Mouse (Mus musculus) naive thymus-derived CD4-positive, alpha-beta T cell, adult 2 months (primary cell): ENCODE measurements at regions not wholly inside any gene's neighbourhood (a gene's known extent, or its start where the extent isn't known, plus 50 kb on each side); places are given as distances from the start of the nearest gene placed in this dataset.
A peak's percentile ranks its signal among the peaks of the same experiment; 100 is the strongest.

Experiments used
- DNase-seq: peaks from one replicate; pipeline ENCODE4 v3.0.0-alpha.2; 2011; ENCODE audit warnings: low read depth

DNA sequence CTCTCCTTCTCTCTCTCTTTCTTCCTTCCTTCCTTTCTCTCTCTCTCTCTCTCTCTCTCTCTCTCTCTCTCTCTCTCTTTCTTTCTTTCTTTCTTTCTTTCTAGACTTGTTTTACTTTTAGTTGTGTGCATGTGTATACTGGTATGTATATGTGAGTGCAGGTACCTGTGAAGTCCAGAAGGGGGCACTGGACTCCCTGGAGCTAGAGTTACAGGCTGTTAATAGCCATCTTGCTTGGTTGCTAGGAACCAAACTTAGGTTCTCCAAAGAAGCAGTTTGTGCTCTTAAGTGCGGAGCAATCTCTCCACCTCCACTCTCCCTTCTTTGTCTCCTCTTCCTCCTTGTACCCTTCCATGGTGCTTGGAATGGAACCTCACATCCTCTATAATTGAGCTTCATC, 77.2 kb downstream of the Gm10604 start:
- DNase-seq: no peak

DNA sequence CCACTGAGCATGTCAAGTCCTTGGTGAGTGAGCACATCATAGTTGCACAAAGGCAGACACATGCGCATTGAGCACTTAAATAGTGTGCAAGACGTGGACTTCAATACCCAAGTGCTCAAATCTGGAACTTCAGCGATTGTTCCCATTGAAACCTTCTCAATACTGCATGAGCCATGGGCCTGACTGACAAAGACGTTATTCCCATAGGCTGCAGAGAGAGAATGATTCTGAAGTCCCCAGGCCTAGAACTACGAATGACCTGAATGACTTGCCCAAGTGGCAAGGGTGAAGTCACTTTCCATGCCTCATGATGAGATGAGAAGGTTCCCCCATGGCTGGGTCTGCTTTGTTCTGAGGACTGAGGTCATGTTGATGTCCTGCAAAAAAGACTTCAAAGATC, 77.7 kb downstream of the Gm10604 start:
- no peak for DNase-seq

GRCm38 (mm10) chr4:11899979-11900624, 81.0 kb downstream of the Gm10604 start:
- DNase-seq: peak; percentile 67

- no peak for DNase-seq
These were observed 83.8 kb downstream of the Gm10604 start for GRCm38 (mm10) chr4:11897231-11897630.

DNA sequence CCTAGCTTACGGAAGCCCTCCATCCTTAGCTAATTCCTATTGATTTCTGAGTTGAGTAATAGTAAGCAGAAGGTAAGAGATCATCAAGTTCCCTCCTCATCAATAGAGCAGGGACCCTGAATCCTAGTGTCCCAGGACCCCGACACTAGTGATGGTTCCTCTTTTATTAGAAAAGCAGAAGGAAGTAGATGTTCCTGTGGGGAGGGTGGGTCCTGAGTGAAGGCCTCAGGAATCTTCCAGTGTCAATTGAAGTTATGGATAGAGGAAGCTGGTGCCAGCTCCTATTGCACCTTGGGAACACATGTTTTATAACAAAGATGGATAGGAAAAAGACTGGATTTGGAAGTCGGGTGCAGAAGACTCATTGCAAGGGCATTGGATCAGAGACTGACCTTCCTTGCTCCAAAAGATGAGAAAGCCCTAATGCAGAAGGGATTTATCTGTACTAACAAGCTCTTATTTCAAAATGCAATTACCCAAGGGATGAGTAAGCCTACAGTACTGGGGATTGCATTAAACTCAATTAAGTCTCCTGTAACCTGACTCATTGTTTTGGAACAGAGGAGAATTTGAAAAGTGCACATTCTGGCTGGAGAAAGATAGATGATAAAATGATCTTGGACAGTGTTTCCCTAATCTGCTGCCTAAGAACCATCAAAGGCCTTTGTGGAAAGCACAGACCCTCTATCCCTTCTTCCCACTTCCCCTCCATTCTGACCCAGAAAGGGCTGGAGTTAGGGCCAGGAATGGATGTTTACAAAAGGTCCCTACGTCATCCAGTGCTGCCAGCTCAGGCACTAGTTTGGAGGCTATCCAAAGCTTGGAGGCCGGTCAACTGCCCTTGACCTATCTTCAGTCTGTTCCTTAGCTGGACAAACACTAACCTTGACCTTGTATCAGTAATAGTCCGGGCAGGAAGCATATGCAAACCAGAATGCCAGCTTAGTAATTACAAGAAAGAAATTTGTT, 84.9 kb downstream of the Gm10604 start:
- no peak for DNase-seq

DNA sequence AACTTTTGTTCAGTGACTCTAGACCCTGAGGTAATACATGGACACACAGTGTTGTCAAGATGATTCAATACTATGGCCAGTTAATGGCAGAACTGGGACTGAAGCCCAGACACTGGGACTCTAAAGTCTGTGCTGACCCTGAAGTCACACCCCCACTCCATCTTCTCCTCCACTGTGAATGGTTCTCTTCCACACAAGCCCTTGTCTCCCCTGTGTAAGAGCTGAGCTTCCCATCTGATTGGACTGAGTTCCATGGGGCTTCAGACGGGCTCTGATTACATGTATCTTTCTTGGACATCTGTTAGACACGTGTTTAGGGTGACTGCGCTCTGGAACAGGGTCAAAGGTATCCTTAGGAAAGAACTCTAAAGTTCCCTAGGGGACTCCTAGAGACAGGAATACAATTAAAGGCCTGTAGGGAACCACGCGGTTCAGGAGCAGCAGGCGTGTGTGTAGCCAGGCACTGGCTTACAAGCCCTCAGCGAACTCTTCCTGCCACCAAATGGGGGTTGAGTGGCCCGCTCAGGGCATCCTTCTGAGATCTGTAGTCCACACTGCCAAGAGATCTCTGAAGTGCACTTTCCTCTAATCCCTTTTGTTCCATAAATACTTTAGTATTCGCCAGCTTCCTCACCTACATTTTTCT, 87.4 kb downstream of the Gm10604 start:
- no peak for DNase-seq

DNA sequence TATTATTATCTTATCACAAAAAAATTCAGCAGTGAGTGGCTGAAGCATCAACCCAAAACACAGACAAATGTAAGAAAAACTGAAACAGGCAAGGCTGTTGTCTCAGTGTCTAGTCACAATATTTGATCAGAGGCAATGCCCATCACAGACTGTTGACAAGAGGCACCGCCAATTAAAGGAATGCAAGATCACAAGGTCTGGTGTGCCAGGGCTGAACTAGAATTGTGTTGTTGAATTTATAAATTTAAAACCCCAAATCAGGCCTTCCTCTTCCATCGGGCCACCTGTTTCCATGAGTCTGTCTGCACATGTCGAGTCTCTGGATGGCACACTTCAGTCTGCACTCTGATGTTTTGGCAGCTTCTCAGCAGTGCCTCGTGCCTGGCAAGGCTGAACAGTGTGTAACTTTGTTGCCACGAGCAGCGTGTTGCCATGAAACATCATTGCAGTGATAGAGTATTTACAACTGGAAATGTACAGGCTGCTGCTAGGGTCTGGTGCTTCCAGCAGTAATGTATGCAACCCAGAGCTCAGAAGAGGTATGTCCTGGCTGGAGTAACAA, 91.9 kb downstream of the Gm10604 start:
- DNase-seq: no peak

GRCm38 (mm10) chr4:11887377-11887776, 93.7 kb downstream of the Gm10604 start:
- DNase-seq: no peak

- DNase-seq: no peak
These were observed 95.6 kb downstream of the Gm10604 start for GRCm38 (mm10) chr4:11885499-11885898.

DNA sequence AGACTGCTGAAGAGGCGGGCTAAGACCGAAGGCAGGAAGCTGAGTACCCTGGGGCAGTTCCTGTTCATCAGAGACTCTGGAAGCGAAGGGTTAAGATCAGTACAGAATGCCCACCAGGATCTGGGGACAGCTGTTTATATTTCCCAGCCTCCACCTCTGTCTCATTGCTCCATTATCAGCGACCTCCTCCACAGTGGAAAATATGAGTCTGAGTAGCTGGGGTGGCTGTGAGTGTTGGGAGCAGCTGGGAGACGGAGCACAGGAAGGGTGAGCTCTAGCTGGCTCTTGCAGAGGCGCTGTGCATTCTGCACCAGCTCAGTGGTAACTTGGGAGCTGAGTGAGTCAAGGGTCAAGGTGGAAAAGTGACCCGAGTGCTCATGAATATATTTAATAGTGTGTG, 96.2 kb downstream of the Gm10604 start:
- no peak for DNase-seq

DNA sequence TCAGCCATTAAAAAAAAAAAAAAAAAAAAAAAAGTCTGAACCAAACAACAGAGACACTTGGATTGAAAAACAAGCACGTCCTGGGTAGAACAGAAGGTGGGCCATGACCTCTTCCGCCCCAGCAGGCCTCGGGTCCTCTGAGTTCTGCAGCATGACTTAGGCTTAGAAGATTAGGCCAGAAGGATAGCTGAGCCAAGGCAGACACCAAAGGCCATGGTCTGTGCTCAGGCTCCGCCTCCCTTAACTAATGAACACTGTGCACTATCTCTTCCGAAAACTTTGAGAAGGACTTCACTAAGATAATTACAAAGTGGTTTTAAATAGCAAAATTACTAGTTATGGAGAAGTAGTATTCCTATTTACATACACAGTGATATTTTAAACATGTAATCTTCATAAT, 97.8 kb downstream of the Gm10604 start:
- DNase-seq: no peak

GRCm38 (mm10) chr4:11882666-11883065, 98.4 kb downstream of the Gm10604 start:
- DNase-seq: no peak

DNA sequence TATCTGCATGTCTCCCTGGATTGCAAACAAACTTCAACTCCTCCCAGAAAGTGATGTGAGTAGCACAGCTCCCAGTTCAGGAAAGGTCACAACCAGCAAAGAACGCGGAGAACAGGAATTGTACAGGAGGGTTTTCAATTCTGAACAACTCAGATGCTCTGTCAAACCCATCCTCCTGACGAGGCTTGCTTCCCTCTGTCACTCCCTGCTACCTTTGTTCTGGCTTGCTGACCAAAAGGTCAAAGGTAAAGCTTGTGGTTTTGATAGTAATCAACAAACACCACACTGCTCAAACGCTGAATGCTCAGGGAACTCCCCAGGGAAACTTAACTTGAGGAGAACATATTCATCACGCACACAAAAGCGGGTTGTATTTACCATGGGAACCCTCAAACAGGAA, 102.4 kb downstream of the Gm10604 start:
- no peak for DNase-seq

DNA sequence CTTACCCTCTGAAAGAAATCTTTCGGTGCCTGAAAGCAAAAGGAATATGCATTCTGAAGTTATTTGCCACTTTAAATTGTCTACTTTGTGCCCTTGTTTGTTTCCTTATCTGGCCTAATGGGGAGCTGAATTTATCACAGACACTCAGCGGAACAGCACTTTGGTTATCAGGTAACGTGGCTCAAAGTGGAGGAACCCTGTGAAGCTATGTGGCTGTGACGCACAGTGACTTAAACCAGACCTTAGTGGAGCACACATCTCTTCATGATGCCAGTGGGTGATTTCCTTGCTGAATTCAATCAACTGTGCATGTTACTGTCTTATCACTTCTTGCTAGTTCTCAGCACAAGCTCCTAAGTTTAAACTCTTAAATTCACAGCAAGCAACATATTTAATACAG, 103.1 kb downstream of the Gm10604 start:
- no peak for DNase-seq

DNA sequence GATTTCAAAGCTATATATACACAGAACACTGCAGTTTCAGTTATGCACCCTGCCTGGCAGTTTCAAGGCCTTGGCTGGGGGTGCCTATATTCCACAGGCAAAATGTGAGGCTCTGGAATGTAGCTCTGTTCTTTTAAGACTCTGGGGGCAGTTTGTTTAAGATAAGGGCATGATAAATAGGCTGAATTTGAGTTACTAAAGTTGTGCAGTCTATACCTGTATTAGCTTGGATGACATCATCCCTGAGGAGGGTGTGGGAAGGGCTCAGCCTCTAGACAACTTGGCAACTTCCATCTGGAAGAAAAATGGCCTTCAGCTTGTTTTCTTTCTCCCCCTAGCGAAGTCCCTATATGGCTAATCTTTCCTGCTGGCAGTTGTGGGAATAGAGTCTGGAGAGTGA, 105.1 kb downstream of the Gm10604 start:
- DNase-seq: no peak

- DNase-seq: no peak
These were observed 106.3 kb downstream of the Gm10604 start for GRCm38 (mm10) chr4:11874586-11875264.

GRCm38 (mm10) chr4:11872036-11872435, 109.0 kb downstream of the Gm10604 start:
- DNase-seq: no peak

DNA sequence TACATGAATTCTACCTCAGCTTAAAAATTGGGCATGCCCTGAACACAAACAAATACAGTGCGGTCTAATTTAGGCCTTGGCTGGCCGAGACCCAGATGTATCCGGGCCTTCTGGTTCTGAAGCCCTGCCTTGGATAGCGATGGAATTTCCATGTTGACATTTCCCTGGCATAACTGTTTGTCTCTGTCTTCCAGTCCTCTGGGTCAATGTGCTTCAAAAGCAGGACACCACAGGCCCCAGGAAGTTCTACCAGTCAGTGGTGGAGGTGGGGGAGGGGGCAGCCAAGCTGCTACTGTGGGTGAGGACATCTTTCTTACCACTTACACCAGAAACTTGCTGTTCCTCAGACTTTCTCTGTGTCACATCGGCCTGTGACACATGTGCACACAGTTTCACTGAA, 111.3 kb downstream of the Gm10604 start:
- no peak for DNase-seq

GRCm38 (mm10) chr4:11868565-11868964, 112.5 kb downstream of the Gm10604 start:
- DNase-seq: no peak
